Comparison of ENCODE assay signal across 9 mouse cellular contexts in genomic region chr6:145179665-145180064, GRCm38 (mm10). TPM values are rescaled to one million over a fixed set of nuclear protein-coding genes. Genes with fewer than 3 reads are reported as not detected.
A peak's percentile ranks its signal among the peaks of the same experiment; 100 is the strongest.
DNase-seq lines count a peak whose midpoint lies in the region; ATAC-seq and TF ChIP-seq lines count a peak whose summit lies in the region.
"Had no signal": no experiment of that assay in that cellular context is flagged by ENCODE, and none has a peak within 500 bp of the region (broad histone marks: within the 10 kb centered on the region; RNA-seq: fewer than 3 reads in every experiment).

No protein-coding gene starts in this region.

- DNase-seq in cerebellum, adult 18-20 months, result peak; percentile 14 to 20
- DNase-seq in neural tube, embryonic 10.5 days (ENCODE audit: extremely low spot score, low spot score), result peak; percentile 59
- peak; percentile 60 for DNase-seq in c-Kit-positive CD71-negative TER-119-negative erythroid progenitor cells, embryonic 14.5 days (ENCODE audit: low read depth)
- DNase-seq in liver, embryonic 14.5 days (ENCODE audit: low read depth in 3 of 3, low spot score in 3 of 3), result peak in 2 of 3 experiments; percentile 11 to 19

- H3K27ac ChIP-seq in neural tube, embryonic 15.5 days (replicated peaks), result no peak overlapping the region
- H3K27ac ChIP-seq in liver, embryonic 14.5 days, result no peak overlapping the region
- no peak overlapping the region for H3K27ac ChIP-seq in small intestine, adult 2 months (ENCODE audit: insufficient read depth, low read depth, low read length)
- H3K27ac ChIP-seq: heart, embryonic 13.5 days had no signal

- WGBS in neural tube, embryonic 15.5 days, result 25% methylated on average over 6 of the region's 6 CpGs
- WGBS in liver, embryonic 14.5 days (ENCODE audit: insufficient replicate concordance), result 36% methylated on average over 6 of the region's 6 CpGs
- 55% methylated on average over 6 of the region's 6 CpGs for WGBS in small intestine, adult 2 months

- H3K9me3 ChIP-seq in neural tube, embryonic 15.5 days (replicated peaks), result no peaks in the 10 kb centered on the region
- no peaks in the 10 kb centered on the region for H3K9me3 ChIP-seq in liver, embryonic 14.5 days (ENCODE audit: control insufficient read depth, low read length)
- H3K9me3 ChIP-seq: heart, embryonic 13.5 days had no signal

- no peaks in the 10 kb centered on the region for H3K36me3 ChIP-seq in neural tube, embryonic 15.5 days
- H3K36me3 ChIP-seq in liver, embryonic 14.5 days (replicated peaks; ENCODE audit: control insufficient read depth, insufficient read depth, low read depth), result no peaks in the 10 kb centered on the region
- H3K36me3 ChIP-seq in small intestine, adult 2 months (ENCODE audit: control insufficient read depth, insufficient read depth, low read length), result no peaks in the 10 kb centered on the region
- H3K36me3 ChIP-seq: heart, embryonic 13.5 days had no signal

- no peak for TF ChIP-seq POLR2A in small intestine, adult 2 months (IDR thresholded peaks at IDR 0.05; ENCODE audit: low read depth, low read length)

- TF ChIP-seq CTCF in liver, embryonic 14.5 days (IDR thresholded peaks at IDR 0.05; ENCODE audit: low read depth), result peak; percentile 73
- peak; percentile 60; the same call in 1 of the 2 replicates for TF ChIP-seq CTCF in small intestine, adult 2 months (IDR thresholded peaks at IDR 0.05; ENCODE audit: extremely low read depth, insufficient read length, insufficient replicate concordance, low read depth, low read length)

- peaks cover 21% of the 10 kb centered on the region for H3K27me3 ChIP-seq in neural tube, embryonic 15.5 days (replicated peaks)
- no peaks in the 10 kb centered on the region for H3K27me3 ChIP-seq in liver, embryonic 14.5 days (ENCODE audit: control insufficient read depth, insufficient read depth, low read length)
- no peaks in the 10 kb centered on the region for H3K27me3 ChIP-seq in small intestine, adult 2 months (ENCODE audit: control insufficient read depth, insufficient read depth, low read length)

- H3K9ac ChIP-seq in neural tube, embryonic 15.5 days (replicated peaks), result no peak overlapping the region
- H3K9ac ChIP-seq in liver, embryonic 14.5 days (replicated peaks), result no peak overlapping the region
- H3K9ac ChIP-seq: heart, embryonic 13.5 days had no signal

- no peak for TF ChIP-seq EP300 in liver, embryonic 14.5 days (IDR thresholded peaks at IDR 0.05; ENCODE audit: low read depth)

- no peak overlapping the region for H3K4me3 ChIP-seq in neural tube, embryonic 15.5 days (replicated peaks)
- no peak overlapping the region for H3K4me3 ChIP-seq in liver, embryonic 14.5 days (ENCODE audit: insufficient read depth in 1 of 2, low read depth in 2 of 2, low read length in 2 of 2)
- no peak overlapping the region for H3K4me3 ChIP-seq in small intestine, adult 2 months (ENCODE audit: low read depth, low read length)
- H3K4me3 ChIP-seq: heart, embryonic 13.5 days had no signal

- no peak overlapping the region for H3K4me2 ChIP-seq in neural tube, embryonic 15.5 days
- H3K4me2 ChIP-seq in liver, embryonic 14.5 days (ENCODE audit: low read depth), result no peak overlapping the region
- H3K4me2 ChIP-seq: heart, embryonic 13.5 days had no signal

- peaks cover 8% of the 10 kb centered on the region for H3K4me1 ChIP-seq in neural tube, embryonic 15.5 days
- no peaks in the 10 kb centered on the region for H3K4me1 ChIP-seq in liver, embryonic 14.5 days (replicated peaks; ENCODE audit: control insufficient read depth in 2 of 2, insufficient read depth in 2 of 2, low read length in 1 of 2)
- H3K4me1 ChIP-seq in small intestine, adult 2 months (ENCODE audit: control insufficient read depth, insufficient read depth, insufficient read length, low read length), result peaks cover 6% of the 10 kb centered on the region

- no peak for ATAC-seq in cerebellum, adult (ENCODE audit: insufficient number of reproducible peaks, low FRiP score, low TSS enrichment)
- no peak for ATAC-seq in neural tube, embryonic 15.5 days (ENCODE audit: low FRiP score)
- ATAC-seq in granulocyte monocyte progenitor cell, adult 5-6 weeks (replicated peaks; ENCODE audit: poor library complexity, severe bottlenecking), result peak; percentile 85
- ATAC-seq in liver, embryonic 14.5 days (ENCODE audit: insufficient read depth), result no peak

RNA-seq across cellular contexts. Expression of gene Casc1, which starts 31.1 kb away (rescaled TPM):
- polyA plus RNA-seq in neural tube, embryonic 15.5 days (2015; fragmentation: Nextera tagmentation; extraction: Ambion mirVana), result 0.56 and 0.70 TPM in 2 replicates
- total RNA-seq in granulocyte monocyte progenitor cell, adult 5-6 weeks (2014; fragmentation: Nextera tagmentation), result not detected in 2 replicates
- total RNA-seq in granulocyte monocyte progenitor cell, adult 5-6 weeks (2017), result 0.60 TPM in 1 of 2 replicates, not detected in the other
- 0.19 and 0.28 TPM in 2 replicates for polyA plus RNA-seq in liver, embryonic 14.5 days (2012; rRNA removed)
- polyA plus RNA-seq in liver, embryonic 14.5 days (2014; fragmentation: Nextera tagmentation; extraction: Ambion mirVana), result 0.09 and 0.13 TPM in 2 replicates
- 0.05 and 0.15 TPM in 2 replicates for polyA plus RNA-seq in small intestine, adult 2 months (2012; rRNA removed)

RNA-seq across cellular contexts. Expression of gene Etfrf1, which starts 31.3 kb away (rescaled TPM):
- 24.0 and 24.4 TPM in 2 replicates for polyA plus RNA-seq in neural tube, embryonic 15.5 days (2015; fragmentation: Nextera tagmentation; extraction: Ambion mirVana)
- total RNA-seq in granulocyte monocyte progenitor cell, adult 5-6 weeks (2014; fragmentation: Nextera tagmentation), result 18.3 and 18.4 TPM in 2 replicates
- 19.7 and 21.4 TPM in 2 replicates for total RNA-seq in granulocyte monocyte progenitor cell, adult 5-6 weeks (2017)
- polyA plus RNA-seq in liver, embryonic 14.5 days (2012; rRNA removed), result 5.2 and 7.2 TPM in 2 replicates
- polyA plus RNA-seq in liver, embryonic 14.5 days (2014; fragmentation: Nextera tagmentation; extraction: Ambion mirVana), result 12.3 and 13.3 TPM in 2 replicates
- polyA plus RNA-seq in small intestine, adult 2 months (2012; rRNA removed), result 0.58 and 0.79 TPM in 2 replicates
